Mouse (Mus musculus) embryonic facial prominence, embryonic 11.5 days (tissue): ENCODE measurements around the gene Unc45b. TPM values are rescaled to one million over a fixed set of nuclear protein-coding genes. Genes with fewer than 3 reads are reported as not detected.
"Not testable (repeated sequence)": the region's sequence is repeated elsewhere in the genome, so short reads cannot be mapped to it uniquely, and the experiment has no call there.

Experiments used
- ATAC-seq: fragments of 200-750 bp; cut with Nextera tagmentation; replicated peaks from 2 replicates; pipeline ENCODE4 v1.8.0; 2017; ENCODE audit warnings: low read depth; ENCODE audit not compliant: insufficient number of reproducible peaks, low FRiP score, low TSS enrichment
- DNase-seq: peaks from one replicate; pipeline ENCODE4 v3.0.0-alpha.2; 2015; ENCODE audit warnings: low spot score
- H3K27ac ChIP-seq: fragments of 300-500 bp; sonication (generic); replicated peaks from 2 replicates; pipeline ENCODE4 v1.5.1; 2014; ENCODE audit warnings: mild to moderate bottlenecking, low read depth, low read length, control low read depth
- H3K27me3 ChIP-seq: fragments of 300-500 bp; sonication (generic); 2 replicates; pipeline ENCODE4 v1.6.1; 2014; ENCODE audit warnings: mild to moderate bottlenecking, low read length, moderate library complexity, mixed read lengths; ENCODE audit not compliant: control insufficient read depth, insufficient read depth
- H3K36me3 ChIP-seq: fragments of 300-500 bp; sonication (generic); replicated peaks from 2 replicates; pipeline ENCODE4 v1.6.1; 2014; ENCODE audit warnings: low read depth, mild to moderate bottlenecking, low read length, moderate library complexity, mixed read lengths; ENCODE audit not compliant: control insufficient read depth, insufficient read depth
- H3K4me1 ChIP-seq: fragments of 300-500 bp; sonication (generic); 2 replicates; pipeline ENCODE4 v1.6.1; 2014; ENCODE audit warnings: low read length, mixed read lengths; ENCODE audit not compliant: control insufficient read depth, insufficient read depth
- H3K4me2 ChIP-seq: fragments of 300-500 bp; sonication (generic); 2 replicates; pipeline ENCODE4 v1.6.1; 2014; ENCODE audit warnings: low read depth, mild to moderate bottlenecking, control low read depth, low read length, moderate library complexity
- H3K4me3 ChIP-seq: fragments of 300-500 bp; sonication (generic); 2 replicates; pipeline ENCODE4 v1.5.1; 2014; ENCODE audit warnings: low read depth, low read length, control low read depth
- H3K9ac ChIP-seq: fragments of 300-500 bp; sonication (generic); replicated peaks from 2 replicates; pipeline ENCODE4 v1.6.1; 2014; ENCODE audit warnings: mild to moderate bottlenecking, control low read depth, low read length
- H3K9me3 ChIP-seq: fragments of 300-500 bp; sonication (generic); replicated peaks from 2 replicates; pipeline ENCODE4 v1.6.1; 2016; ENCODE audit warnings: mild to moderate bottlenecking, low read length, inconsistent platforms, mixed read lengths; ENCODE audit not compliant: control insufficient read depth
- WGBS: fragments of 180-500 bp; shearing (Covaris S2); extraction: QIAGEN DNeasy Blood & Tissue Kit; methylation state at CpG from one replicate; pipeline ENCODE4 v1.1.7; 2014; 5-methylcytosine and 5-hydroxymethylcytosine counted together
- polyA plus RNA-seq: library from polyadenylated mRNA; unstranded; fragments of >200 nt; fragmentation: Nextera tagmentation; extraction: Ambion mirVana; gene quantifications from 2 replicates; pipeline ENCODE4 v1.2.1, GENCODE M21; 2014

Unc45b gene
- polyA plus RNA-seq, 1 experiment from 2014 or later, result 2.6 TPM

- H3K27ac ChIP-seq, result no peak overlapping the region
- no peak overlapping the region for H3K4me3 ChIP-seq
- H3K9me3 ChIP-seq, result no peaks in the 10 kb centered on the region
- ATAC-seq (no peak), DNase-seq (no peak)
- H3K4me2 ChIP-seq, result no peak overlapping the region
- no peaks in the 10 kb centered on the region for H3K27me3 ChIP-seq
- H3K36me3 ChIP-seq, result no peaks in the 10 kb centered on the region
- H3K4me1 ChIP-seq, result no peaks in the 10 kb centered on the region
- WGBS, result 45% methylated on average over 10 of the region's 10 CpGs
- H3K9ac ChIP-seq, result no peak overlapping the region
Measured at GRCm38 (mm10) chr11:82920768-82921167, 10.4 kb downstream of the Unc45b start.

GRCm38 (mm10) chr11:82921691-82922090, 11.3 kb downstream of the Unc45b start:
- no peak overlapping the region for H3K4me2 ChIP-seq
- H3K4me1 ChIP-seq, result no peaks in the 10 kb centered on the region
- no peak overlapping the region for H3K4me3 ChIP-seq
- no peaks in the 10 kb centered on the region for H3K36me3 ChIP-seq
- no peaks in the 10 kb centered on the region for H3K27me3 ChIP-seq
- WGBS, result 81% methylated on average over 4 of the region's 4 CpGs
- H3K9me3 ChIP-seq, result no peaks in the 10 kb centered on the region
- DNase-seq (no peak), ATAC-seq (no peak)
- no peak overlapping the region for H3K27ac ChIP-seq
- no peak overlapping the region for H3K9ac ChIP-seq

- H3K4me1 ChIP-seq, H3K36me3 ChIP-seq, H3K27ac ChIP-seq, ATAC-seq, DNase-seq, H3K9ac ChIP-seq, H3K4me2 ChIP-seq, H3K4me3 ChIP-seq, H3K9me3 ChIP-seq: not testable (repeated sequence)
- WGBS, result 88% methylated on average over 6 of the region's 6 CpGs
- peaks cover 10% of the 10 kb centered on the region for H3K27me3 ChIP-seq
Measured at GRCm38 (mm10) chr11:82923910-82924309, 13.6 kb downstream of the Unc45b start.

GRCm38 (mm10) chr11:82928897-82929632, 18.7 kb downstream of the Unc45b start:
- H3K4me2 ChIP-seq, result no peak overlapping the region
- ATAC-seq, result no peak
- no peak overlapping the region for H3K27ac ChIP-seq
- no peaks in the 10 kb centered on the region for H3K9me3 ChIP-seq
- no peaks in the 10 kb centered on the region for H3K4me1 ChIP-seq
- WGBS, result 27% methylated on average over 20 of the region's 20 CpGs
- DNase-seq, result no peak
- H3K36me3 ChIP-seq, result no peaks in the 10 kb centered on the region
- peaks cover 31% of the 10 kb centered on the region for H3K27me3 ChIP-seq
- no peak overlapping the region for H3K4me3 ChIP-seq
- H3K9ac ChIP-seq, result no peak overlapping the region

- H3K36me3 ChIP-seq, result no peaks in the 10 kb centered on the region
- H3K27ac ChIP-seq, result no peak overlapping the region
- no peak overlapping the region for H3K4me2 ChIP-seq
- no peak overlapping the region for H3K9ac ChIP-seq
- DNase-seq (no peak), ATAC-seq (no peak)
- H3K27me3 ChIP-seq, result peaks cover 37% of the 10 kb centered on the region
- 49% methylated on average over 3 of the region's 3 CpGs for WGBS
- no peaks in the 10 kb centered on the region for H3K4me1 ChIP-seq
- no peaks in the 10 kb centered on the region for H3K9me3 ChIP-seq
- no peak overlapping the region for H3K4me3 ChIP-seq
Measured at GRCm38 (mm10) chr11:82929633-82929950, 19.2 kb downstream of the Unc45b start.

GRCm38 (mm10) chr11:82930391-82930955, 20.1 kb downstream of the Unc45b start:
- peak overlapping the region; percentile 82 for H3K4me2 ChIP-seq
- 2% methylated on average over 56 of the region's 85 CpGs for WGBS
- H3K4me1 ChIP-seq, H3K27ac ChIP-seq, H3K36me3 ChIP-seq, ATAC-seq, H3K9ac ChIP-seq, H3K9me3 ChIP-seq, DNase-seq: not testable (repeated sequence)
- peaks cover 39% of the 10 kb centered on the region for H3K27me3 ChIP-seq
- H3K4me3 ChIP-seq, result peak overlapping the region; percentile 46

GRCm38 (mm10) chr11:82931161-82931560, 20.8 kb downstream of the Unc45b start:
- DNase-seq, H3K4me1 ChIP-seq, H3K9me3 ChIP-seq, H3K36me3 ChIP-seq, H3K27ac ChIP-seq, ATAC-seq: not testable (repeated sequence)
- Histone ChIP-seq H3K9ac (0 out of 2 replicates have a peak overlapping the region, but pooled peaks have one; percentile 2), H3K4me2 (peak overlapping the region; percentile 82), H3K4me3 (peak overlapping the region; percentile 46), H3K27me3 (peaks cover 40% of the 10 kb centered on the region)
- WGBS, result 1% methylated on average over 56 of the region's 63 CpGs

- H3K9me3 ChIP-seq, H3K27ac ChIP-seq, H3K4me1 ChIP-seq, ATAC-seq, H3K36me3 ChIP-seq, DNase-seq: not testable (repeated sequence)
- peaks cover 45% of the 10 kb centered on the region for H3K27me3 ChIP-seq
- H3K4me3 ChIP-seq, result peak overlapping the region; percentile 46
- WGBS, result under 1% methylated on average over 99 of the region's 119 CpGs
- H3K4me2 ChIP-seq, result peak overlapping the region; percentile 82
- peak overlapping the region; percentile 2; the same call in 1 of the 2 replicates for H3K9ac ChIP-seq
Measured at GRCm38 (mm10) chr11:82931671-82932450, 21.5 kb downstream of the Unc45b start.
